Mouse (Mus musculus): ENCODE results near the gene Ddx58.

Ddx58 gene

DNA sequence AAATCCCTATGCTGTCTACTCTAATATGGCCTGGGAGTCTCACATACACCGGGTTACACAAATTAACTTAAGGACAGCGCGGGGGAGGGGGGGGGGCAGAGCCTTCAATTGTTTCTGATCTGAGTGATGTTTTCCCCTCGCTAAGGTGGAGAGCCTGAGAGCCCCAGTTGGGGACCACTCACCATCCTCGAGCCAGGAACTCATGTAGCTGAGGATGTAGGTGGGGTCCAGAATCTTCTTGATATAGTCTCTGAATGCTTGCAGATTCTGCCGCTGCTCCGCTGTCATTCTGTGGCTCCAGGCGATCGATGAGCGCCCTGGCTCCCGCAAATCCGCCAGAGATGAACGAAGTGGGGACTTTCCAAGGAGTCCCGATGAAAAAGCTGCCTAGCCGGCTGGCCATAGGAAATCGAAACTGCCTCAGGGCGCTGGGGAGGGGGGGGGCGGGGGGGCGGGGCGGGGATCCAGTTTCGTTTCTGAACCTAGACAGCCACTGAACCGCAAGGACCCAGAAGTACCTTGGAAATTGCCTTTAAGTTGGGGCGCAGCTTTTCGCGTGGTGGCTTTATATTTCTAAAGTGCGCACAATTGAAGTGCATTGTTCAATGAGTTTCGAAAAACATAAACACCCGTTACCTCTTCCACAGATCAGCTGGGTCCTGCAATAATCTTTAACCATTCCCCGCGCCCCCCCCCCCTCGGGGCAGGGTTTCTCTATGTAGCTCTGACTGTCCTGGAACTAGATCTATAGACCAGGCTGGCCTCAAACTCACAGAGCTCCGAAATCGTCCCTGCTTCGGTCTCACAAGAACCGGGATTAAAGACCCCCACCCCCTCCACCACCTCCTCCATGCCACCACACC is at the start of gene Ddx58:
Gene Ddx58 (minus strand): TSS at position 420 of the 863 bp plus-strand sequence.
- DNase-seq (ENCODE audit: low spot score in 2 of 2): no peak

DNA sequence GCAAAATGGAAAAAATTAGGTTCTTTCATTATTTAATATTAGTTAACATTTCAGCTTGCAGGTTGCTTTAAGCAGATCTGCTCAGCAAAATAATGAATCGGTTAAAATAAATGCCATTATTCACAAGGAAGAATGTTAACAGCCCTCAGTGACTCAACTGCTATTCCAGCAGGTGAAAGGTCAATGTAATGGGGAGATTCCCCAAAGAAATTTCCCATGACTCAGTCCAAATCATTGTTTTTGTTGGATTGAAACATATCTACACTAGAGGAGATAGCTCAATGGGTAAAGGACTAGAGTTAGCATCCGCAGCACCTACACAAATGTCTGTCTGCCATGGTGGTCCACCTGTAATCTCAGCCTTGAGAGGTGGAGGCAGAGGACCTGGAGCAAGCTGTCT is 49.4 kb upstream of the Ddx58 start:
- DNase-seq (ENCODE audit: low spot score in 2 of 2): no peak

- DNase-seq (ENCODE audit: low spot score in 2 of 2): no peak
These were observed 47.8 kb upstream of the Ddx58 start for GRCm38 (mm10) chr4:40287415-40287814.

- peak in 1 of 2 experiments; percentile 81 for DNase-seq (ENCODE audit: low spot score in 2 of 2)
These were observed 46.0 kb upstream of the Ddx58 start for GRCm38 (mm10) chr4:40285582-40285981.

GRCm38 (mm10) chr4:40279276-40279900 is 39.8 kb upstream of the Ddx58 start, which contains the start of gene Ndufb6:
Gene Ndufb6 (minus strand): TSS chr4:40279421.
- DNase-seq (ENCODE audit: low spot score in 2 of 2): peak; percentile 71 to 95

DNA sequence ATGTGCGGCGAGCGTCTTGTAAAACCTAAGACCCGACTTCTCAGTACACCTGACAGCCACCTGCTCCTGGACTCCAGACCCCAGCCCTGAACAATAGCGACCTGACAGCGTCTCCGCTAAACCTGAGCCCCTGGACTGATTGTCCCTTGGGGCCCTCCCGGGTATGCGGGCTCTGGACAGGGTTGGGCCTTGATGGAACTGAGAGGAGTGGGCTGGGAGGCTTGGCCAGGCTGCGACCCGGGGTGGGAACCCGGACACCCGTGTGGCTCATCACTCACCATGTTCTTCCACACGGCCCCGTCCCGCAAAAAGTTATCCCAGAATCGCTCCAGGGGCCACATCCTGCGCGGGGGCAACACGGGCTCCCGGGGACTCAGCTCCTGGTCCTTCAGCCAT is 39.2 kb upstream of the Ddx58 start:
- DNase-seq (ENCODE audit: low spot score in 2 of 2): no peak

DNA sequence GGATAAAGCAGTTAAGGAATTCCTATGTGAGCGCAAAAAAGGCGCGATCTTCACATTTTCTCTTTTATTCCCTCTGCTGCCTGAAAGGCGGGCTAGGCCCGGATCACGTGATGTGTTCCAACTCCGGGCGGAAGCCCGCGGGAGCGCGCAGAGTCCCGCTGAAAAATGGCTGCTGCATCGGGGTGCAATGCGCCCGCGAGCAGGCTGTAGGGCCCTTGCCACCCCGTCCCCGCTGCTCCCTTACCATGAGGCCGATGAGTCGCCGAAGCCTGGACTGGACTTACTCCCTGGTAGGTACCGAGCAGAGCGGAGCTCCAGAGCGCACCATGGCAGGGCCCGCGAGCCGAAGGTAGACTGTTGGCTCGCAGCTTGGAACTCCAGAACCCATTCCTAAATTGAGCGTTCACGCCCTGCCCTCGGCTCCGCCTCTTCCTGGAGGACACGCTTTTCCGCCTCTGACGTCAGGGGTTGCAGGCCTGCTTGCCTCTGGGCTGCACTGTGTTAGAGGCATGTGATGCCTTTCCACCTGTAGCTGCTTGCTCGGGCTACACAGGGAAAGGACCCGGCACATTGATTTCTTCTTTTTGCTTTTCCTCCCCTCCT is 29.9 kb upstream of the Ddx58 start, which contains the start of the genes Smim27 and Topors:
Gene Smim27 (plus strand): TSS at position 150 of the 603 bp plus-strand sequence.
Gene Topors (minus strand): TSS at position 421 of the 603 bp plus-strand sequence.
- DNase-seq (ENCODE audit: low spot score in 2 of 2): peak; percentile 89 to 95

- DNase-seq (ENCODE audit: low spot score in 2 of 2): no peak
These were observed 29.2 kb upstream of the Ddx58 start for GRCm38 (mm10) chr4:40268835-40269234.

DNA sequence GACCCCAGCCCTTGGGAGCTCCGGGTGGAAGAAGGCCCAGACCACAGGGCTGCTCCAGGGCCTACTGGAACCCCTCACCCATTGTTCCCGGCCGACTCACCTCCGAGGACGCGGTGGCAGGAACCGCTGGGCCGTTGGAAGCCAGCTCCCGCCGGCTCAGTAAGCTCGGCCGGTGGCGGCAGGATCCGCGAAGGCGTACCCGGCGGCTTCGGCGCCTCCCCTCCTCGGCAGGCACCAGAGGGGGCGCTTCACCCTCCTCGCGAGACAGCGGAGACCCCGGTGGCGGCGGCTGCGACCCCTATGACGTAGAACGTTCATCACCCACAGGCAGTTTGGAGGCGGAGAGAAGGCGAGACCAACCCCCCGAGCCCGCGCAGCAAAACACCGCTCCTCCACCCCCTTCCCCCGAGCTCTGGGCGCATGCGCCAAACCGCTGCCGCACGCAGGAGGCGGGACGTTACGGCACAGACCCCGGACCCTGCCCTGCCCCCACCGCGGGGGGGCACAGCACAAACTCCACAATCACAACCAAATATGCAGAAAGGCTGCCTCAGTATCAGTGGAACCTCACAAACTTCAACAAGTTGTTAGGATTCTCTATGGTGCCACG is 28.7 kb upstream of the Ddx58 start:
- DNase-seq (ENCODE audit: low spot score in 2 of 2): peak; percentile 77 to 88

DNA sequence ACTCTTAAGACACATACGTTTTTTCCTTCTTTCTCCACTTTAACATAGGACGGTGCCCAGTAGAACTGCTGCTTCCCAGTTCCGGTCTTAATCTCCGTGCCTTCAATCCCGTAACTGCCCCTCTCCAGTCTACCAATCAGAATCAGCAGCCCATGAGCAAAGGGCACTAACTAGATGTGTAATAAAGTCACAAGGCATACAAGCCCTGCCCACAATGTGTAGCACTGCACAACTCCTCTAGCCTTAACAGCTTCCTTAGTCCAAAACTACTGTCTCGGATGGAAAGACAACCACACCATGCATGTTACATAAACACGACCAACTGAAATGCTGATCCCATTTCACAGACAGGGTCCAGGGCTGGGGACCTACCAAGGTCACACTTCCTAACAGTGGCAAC is 28.1 kb upstream of the Ddx58 start:
- DNase-seq (ENCODE audit: low spot score in 2 of 2): peak in 1 of 2 experiments; percentile 19

GRCm38 (mm10) chr4:40264321-40264720 is 24.7 kb upstream of the Ddx58 start:
- no peak for DNase-seq (ENCODE audit: low spot score in 2 of 2)

GRCm38 (mm10) chr4:40254385-40255103 is 14.9 kb upstream of the Ddx58 start:
- no peak for DNase-seq (ENCODE audit: low spot score in 2 of 2)

DNA sequence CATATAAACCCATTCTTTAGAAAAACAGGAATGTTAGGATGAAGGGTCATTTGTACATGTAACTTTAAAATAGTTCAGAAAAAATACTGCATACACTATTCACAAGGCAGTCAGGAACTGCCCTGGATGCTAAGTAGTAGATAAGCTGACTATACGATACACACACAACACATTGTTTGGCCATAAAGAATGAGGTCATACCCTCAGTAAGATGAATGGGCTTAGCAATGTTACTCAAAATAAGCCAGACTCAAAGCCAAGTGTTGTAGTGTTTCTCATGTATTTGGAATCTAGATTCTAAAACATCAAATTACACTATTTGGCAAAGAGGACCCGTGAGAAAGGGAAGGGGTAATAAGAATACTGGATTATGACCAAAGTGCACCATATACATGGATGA is 14.1 kb upstream of the Ddx58 start:
- no peak for DNase-seq (ENCODE audit: low spot score in 2 of 2)

- DNase-seq (ENCODE audit: low spot score in 2 of 2): no peak
These were observed 11.4 kb upstream of the Ddx58 start for GRCm38 (mm10) chr4:40250984-40251383.

GRCm38 (mm10) chr4:40244035-40244434 is 4.4 kb upstream of the Ddx58 start:
- DNase-seq (ENCODE audit: low spot score in 2 of 2): no peak

DNA sequence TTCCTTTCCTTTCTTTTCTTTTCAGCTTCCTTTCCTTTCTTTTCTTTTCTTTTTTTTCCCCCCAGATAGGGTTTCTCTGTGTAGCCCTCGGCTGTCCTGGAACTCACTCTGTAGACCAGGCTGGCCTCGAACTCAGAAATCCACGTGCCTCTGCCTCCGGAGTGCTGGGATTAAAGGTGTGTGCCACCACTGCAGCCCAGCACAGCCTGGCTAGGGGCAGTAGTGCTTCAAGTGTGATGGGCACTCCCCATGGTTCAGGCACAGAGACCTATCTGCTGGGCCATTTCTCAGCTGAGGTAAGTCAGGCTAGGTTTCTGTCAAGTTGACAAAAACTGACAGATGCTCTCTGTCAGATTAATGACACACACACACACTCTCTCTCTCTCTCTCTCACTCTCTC is 3.4 kb upstream of the Ddx58 start:
- no peak for DNase-seq (ENCODE audit: low spot score in 2 of 2)

GRCm38 (mm10) chr4:40241928-40242327 is 2.3 kb upstream of the Ddx58 start:
- DNase-seq (ENCODE audit: low spot score in 2 of 2): no peak

- DNase-seq (ENCODE audit: low spot score in 2 of 2): no peak
These were observed 680 bp upstream of the Ddx58 start for GRCm38 (mm10) chr4:40240272-40240744.

DNA sequence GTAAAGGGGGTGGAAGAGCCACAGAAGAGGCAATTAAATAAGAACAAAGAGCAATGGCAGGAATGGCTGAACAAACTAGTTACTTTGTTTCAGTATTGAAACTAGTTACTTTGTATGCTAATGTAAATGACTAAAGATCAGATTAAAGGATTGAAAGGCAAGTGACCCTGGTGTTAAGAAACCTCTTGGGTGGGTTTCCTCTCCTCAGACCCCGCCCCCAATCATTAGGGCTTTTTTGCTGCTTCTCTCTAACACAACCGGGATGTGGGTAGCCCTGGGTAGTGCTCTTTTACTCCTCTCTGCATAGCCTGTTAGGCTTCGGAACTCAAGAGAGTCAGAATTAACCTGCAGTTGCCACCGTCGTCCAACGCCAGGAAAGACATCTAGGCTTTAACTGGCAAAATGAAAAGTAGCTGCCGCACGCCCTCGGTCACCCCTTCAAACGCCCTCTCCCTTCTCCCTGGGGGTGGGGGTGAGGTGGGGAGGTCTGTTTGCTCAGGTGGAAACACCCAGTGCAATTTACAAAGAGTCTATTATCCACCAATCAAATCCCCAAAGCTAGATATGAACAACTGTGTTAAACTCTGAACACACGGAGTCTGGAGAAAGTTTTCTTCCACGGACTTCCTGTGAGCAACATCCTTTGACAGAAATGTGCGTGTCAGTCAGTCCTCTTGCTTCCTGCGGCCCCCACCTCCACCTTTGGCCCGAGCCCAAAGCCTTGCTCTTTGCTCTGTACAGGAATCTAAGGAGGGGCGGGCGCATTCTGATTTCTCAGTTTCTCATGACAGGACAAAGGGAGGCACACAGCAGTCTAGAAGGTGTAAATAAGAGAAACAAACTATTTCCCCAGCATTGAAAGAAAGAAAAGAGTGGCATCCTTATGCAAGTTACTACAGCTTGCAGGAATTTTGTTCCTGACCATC is 882 bp downstream of the Ddx58 start:
- DNase-seq (ENCODE audit: low spot score in 2 of 2): peak in 1 of 2 experiments; percentile 8

- DNase-seq (ENCODE audit: low spot score in 2 of 2): no peak
These were observed 2.8 kb downstream of the Ddx58 start for GRCm38 (mm10) chr4:40236829-40237228.
